Mouse (Mus musculus) erythroblast, adult 5-6 weeks (primary cell): ENCODE results near the gene Aspg. TPM values are rescaled to one million over a fixed set of nuclear protein-coding genes. Genes with fewer than 3 reads are reported as not detected.

ENCODE experiments used
- ATAC-seq: replicated peaks from 2 replicates; pipeline ENCODE4 v1.8.0; 2016; ENCODE audit warnings: moderate number of reproducible peaks, mild to moderate bottlenecking, moderate TSS enrichment, inconsistent platforms; ENCODE audit not compliant: poor library complexity, low FRiP score, severe bottlenecking
- total RNA-seq, 2 experiments: library from RNA; stranded (forward) in 1 of 2; stranded (reverse) in 1 of 2; fragments of 150-400 nt in 1 of 2; fragments of 200-764, 138-1000 nt in 1 of 2; gene quantifications; 2 replicates each; pipeline versions ENCODE4 v1.2.3 to v1.2.4; 2015 to 2017; ENCODE audit warnings: low replicate concordance in 2 of 2

Gene Aspg
- total RNA-seq, 2 experiments from 2014 or later = not detected

DNA sequence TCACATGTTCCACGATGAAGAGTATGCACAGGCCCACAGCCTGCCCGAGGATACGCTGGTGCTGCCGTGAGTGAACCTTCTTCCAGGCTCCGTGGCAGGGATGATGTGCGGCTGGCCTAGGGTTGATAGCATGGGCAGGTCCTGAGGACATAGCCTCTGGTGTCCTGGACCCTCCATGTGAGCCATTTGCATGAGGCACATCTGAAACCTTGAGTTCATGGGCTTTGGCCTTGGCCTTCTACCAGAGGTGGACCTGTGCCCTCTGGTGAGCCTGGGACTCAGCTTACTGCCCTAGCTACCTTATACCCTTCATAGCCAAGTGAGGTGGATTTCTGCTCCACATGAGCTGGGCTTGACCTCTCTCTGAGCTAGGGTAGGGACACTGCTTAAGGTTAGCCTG is 5.8 kb downstream of the Aspg start:
- ATAC-seq = no peak

DNA sequence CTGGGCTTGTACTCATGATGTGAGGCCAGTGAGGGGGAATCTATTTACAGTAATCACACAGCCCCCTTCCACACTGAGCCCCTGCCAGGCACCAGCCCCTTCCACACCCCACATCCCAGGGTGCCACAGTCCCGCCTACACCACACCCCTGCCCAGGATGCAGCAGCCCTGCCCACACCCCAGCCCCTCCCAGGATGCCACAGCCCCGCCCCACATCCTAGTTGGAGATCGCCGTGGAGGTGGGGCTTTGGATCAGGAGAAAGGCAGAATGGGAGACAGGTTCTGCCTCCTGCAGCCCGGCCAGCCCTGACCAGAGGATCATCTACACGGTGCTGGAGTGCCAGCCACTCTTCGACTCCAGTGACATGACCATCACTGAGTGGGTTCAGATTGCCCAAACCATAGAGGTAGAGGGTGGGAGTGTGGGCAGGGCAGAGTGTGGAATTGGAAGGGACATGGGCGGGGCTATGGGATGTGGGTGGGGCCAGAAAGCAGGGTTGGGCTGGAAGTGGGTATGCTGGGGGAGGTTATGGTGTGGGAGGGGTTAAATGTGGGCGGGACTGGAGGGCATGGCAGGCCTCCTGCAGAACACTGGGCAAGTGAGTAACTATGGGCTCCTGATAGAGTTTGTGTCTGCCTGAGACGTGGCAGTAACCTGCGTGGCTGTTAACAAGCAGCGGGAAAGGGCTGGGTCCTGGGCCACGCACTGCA is 6.4 kb downstream of the Aspg start:
- ATAC-seq = no peak

DNA sequence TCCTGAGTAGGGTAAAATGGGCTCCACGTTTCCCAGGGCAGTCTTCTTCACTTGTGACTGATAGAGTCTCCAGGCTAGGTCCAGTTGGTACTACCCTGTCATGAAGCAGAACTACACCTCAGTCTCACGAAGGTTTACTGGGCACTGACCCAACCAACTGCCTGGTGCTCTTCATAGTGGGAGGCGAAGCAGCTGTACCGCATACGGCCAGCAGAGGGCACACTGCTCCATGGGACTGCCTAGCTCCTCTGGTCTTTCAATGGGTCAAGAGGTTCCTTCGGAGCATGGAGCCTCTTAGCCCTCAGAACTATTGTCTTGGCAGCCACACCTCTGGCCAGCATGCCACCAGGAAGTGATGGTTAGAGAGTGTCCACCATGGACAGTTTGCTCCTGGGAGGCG is 7.2 kb downstream of the Aspg start:
- ATAC-seq = peak; percentile 64; the same call in 1 of the 2 replicates

DNA sequence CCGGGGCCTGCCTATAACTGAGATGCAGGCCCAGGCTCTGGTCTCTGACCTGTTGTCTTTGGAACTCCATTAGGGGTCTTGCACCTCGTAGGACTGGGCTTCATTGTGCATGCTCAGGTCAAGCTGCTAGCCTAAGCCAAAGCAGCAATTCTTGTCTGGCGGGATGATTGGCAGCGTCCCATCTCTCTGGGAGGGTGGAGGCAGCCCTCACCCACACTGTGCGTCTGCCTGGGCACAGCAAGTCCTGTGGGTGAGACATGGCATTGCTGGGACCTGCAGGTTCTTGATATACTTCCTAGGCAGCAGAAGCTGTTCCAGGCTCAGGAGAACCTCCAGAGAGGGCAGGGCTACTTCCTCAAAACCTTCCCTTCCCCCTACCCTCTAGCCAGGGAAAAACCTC is 10.5 kb downstream of the Aspg start:
- no peak for ATAC-seq

DNA sequence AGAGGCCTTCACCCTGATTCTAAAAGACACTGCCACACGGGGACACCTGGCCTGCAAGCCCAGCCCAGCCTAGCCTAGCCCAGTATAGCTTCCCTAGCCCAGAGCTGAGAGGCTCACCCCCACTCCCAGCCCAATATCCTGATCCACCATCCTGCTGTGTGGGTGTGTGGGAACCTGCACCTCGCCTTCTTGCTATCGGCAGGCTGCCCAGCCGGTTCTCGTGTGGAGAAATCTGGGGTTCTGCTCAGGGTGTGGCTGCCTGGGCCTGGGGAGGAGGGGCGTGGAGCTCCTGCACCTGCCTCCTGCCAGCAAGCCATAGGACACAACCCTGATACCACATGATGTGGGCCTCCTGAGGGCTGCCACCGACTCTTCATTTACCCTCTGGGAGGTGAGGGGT is 11.2 kb downstream of the Aspg start:
- ATAC-seq = no peak

DNA sequence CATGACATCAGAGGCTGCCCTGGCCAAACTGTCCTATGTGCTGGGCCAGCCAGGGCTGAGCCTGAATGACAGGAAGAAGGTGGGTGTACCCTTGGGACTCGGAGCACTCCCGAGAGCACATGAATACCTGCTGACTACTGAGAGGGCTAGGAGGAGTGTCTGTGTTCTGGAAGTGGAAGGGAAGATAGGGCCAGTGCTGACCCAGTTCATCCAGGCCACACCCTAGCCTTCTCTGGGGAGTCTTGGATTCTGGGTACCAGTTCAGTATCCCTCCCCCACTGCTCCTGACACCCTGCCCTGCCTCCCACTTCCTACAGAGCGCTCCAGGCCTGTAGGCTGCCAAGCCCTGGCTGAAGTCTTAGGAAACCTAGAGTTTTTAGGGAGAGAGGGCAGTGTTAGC is 14.7 kb downstream of the Aspg start:
- no peak for ATAC-seq

DNA sequence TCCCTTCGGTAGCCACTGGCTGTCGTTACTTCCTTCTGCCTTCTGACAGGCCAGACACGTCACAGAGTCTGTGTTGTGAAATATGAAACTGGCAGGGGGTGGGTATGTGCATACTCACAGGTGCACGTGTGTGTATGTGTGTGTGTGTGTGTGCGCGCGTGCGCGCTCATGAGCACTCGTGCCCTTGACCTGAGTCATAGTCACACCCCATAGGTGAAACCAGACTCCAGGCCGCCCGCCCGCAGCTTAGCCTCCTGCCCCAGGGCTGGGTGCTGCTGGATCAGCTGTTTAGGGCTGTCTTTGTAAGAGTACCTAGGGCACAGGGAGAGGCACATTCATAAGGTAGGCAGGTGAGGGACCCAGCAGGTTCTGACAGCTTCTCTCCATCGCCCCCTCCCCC is 19.4 kb downstream of the Aspg start:
- no peak for ATAC-seq

DNA sequence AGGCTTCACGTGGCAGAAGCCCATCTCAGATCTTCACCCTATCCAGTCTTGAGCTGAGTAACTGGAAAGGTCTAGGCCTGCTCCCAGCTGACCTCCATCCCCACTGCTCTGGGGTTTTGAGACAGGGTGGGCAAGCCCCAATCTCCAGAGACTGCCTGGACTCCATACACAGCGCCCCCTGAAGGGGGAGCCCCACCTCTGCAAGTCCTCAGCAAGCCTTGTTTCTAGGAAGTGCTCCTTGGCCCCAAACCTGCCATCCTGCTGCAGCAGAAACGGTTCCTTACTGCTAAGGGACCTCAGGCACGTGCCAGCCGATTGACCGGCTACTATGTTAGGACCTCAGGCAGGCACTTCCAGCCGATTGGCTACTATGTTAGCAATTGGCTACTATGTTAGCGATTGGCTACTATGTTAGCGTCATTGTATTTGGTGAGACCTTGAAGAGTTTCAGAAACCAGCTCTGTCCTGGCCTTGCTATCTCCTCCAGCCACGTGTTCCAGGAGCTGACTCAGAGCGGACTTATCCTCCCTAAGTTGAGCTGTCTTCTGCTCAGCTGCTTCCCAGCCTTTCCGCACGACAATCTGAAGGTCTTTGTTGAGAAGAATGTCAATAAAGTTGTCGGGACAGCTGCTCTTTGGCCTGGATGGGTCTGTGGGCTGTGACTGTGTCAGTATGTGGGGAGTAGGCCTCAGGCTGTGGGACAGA is 20.6 kb downstream of the Aspg start:
- ATAC-seq = no peak

DNA sequence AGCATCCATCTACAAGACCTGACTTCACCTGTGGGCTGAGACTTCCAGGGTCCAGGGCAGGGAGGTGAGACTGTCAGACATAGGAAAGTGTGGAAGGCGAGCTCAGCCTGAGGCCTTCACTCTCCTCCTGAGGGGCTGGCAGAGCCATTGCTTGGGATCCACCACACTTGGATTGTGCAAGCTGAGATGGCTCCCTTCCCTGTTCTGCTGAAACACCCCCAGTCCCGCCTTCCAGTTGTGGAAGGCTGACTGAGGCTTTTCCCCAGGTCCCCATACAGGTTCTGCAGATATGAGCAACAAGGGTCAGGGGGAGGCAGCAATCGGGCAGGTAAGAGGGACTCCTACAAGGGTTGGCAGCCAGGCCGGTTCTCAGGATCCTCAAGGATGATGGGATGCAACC is 22.0 kb downstream of the Aspg start:
- ATAC-seq = no peak

DNA sequence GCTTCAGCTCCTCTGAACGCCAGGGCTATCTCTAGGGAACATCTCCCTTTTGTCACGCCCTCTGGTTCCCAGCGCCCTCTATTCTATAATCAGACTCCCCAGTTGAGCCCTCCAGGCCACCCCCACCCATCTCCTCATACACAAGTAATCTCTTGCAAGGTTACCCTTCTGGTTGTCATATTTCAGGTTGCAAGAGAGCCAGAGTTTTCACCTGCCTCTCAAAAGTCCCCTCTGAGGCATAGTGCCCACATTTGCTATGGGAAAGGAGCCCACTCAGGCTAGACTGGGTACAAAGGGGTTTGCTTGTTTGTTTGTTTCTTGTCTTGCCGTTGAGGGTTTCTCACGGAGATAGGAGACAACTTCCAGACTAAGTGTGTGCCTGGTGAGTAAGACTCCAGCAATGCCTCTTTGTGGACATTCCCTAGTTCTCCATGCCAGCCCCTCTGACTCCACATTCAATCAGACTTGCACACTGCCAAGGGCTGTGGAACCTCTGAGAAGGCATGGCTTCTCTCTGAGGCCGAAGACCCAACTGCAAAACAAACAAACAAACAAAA is 22.9 kb downstream of the Aspg start:
- ATAC-seq = no peak

DNA sequence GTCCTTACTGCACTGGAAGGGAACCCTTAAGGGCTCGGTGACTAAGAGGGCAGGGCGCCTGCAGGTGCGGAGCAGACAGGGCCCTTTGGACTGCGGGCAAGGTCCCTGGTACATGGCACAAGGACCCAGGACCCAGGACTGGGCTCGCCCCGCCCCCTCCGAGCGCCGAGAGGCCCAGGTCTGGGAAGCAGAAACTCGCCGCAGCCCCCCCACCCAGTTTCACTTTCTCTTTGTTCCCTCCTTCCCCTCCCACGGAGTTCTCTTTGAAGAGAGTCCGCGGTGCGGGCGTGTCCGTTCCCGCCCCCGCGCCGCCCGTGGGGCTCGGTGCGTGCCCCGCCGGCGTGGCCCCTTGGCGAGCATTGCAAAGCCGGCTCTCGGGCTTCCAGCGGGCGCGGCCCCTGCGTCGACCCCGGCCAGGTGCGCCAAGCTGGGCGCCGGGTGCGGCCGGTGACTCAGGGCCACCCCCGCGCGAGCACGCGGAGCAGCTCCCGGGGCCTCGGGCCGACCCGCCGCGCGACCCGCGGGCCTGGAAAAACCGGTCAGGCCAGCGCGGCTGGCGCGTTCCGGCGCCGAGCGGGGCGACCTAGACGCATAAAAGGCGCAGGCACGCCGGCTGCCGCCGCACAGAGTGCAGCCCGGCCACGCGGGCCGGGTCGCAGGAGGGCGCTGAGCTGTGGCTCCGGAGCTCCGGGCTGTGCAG is 23.8 kb downstream of the Aspg start:
- no peak for ATAC-seq

DNA sequence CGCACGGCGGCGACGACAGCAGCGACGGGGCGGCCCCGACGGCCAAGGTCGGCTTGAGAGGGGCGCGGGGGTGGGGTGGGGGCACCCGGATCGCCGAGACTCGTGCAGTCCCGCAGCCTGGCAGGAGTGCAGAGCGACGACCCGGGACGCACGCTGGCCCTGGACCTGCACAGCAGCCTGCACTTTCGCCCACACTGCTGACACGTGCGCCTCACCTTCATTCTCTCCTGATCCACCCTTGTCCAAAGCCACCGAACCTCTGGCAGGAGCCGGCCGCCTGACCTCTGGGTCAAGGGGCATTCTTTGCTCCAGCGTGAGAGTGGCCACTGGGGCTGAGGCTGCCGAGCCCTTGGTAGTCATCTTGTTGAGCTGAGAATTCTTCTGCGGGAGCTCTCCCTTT is 24.5 kb downstream of the Aspg start:
- no peak for ATAC-seq

DNA sequence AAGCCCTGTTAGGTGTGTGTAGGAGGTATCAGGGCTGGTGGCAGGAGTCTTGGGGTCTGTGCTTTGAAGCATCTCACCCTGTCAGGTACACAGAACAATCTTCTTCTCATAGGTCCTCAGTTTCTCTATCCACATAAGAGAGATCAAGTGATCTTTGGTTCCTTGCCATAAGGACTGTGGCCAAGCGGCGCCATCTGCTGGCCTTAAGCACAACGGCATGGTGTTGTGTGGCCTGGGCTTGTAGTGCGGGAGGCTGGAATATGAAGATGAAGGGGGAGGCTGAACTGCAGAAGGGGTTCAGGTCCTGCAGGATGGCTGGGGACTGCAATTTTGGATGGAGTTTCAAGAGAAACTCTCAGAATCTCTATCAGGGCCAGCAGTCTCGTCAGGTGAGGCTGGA is 33.8 kb downstream of the Aspg start:
- no peak for ATAC-seq

DNA sequence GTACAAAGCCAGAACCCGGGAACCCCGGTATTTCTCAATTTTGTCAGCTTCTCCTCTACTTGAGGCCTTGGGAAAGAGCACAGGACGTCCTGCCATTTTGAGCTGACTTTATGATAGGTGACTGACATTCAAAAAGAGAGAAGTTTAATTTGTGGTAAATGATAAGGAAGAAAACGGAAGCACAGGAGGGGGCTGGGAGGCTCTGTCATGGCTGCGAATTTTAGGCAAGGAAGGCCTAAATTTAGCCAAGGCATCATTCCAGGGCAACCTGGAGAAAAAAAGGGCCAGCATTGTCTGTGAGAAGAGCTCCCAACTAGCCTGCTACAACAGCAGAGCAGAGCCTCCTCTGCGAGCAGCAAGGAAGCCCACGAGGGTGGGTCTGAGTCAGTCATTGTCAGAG is 34.3 kb downstream of the Aspg start:
- no peak for ATAC-seq

DNA sequence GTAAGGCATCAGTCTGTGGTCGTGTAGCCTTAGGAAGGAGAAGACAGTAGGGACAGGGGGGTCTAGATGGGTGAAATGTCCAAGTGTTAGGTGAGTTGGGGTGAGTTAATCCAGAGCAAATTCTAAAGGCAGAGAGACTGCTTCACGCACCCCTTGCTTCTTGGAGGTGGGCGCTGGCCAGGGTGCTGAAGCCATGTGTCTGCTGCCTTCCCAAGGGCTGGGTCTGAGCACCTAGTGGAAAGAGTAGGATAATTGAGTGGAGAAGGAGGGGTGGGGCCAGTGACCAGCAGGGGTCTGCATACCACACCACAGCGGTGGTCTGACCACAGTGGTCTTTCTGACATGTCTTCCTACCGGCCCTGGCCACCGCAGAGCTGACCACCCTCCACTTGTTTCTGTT is 34.8 kb downstream of the Aspg start:
- no peak for ATAC-seq

DNA sequence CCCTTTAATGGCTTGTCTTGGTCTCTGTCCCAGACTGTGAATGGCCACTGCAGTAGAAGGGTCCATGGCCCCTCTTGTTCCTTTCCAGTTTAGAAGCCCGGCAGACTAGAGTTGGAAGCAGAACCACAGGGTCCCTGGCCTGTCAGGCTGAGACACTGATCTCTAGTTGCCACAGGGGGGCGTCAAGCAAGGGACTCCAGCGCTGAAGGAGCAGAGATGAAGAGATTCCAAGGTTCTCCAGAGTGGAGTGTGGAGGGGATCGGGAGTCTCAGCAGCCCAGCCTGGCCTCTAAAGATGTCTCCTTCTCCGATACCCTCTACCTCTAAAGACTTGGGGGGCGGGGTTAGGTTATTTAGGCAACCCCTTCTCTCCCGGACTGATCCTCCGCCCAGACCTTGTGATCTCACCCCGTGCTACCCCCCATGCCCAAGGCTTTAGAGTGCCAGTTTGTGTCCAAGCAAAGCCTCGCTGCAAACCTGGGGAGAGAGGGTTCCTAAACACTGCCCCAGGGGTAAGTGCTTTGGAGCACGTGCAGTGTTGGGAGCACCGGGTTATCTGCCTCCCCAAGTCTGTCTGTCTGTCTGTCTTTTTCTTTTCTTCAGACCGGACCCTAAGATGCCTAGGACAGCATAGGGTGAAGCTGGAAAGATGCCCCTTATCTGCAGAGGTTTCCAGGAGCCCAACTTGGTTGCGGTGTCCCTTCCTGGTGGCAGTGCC is 36.8 kb downstream of the Aspg start:
- no peak for ATAC-seq

DNA sequence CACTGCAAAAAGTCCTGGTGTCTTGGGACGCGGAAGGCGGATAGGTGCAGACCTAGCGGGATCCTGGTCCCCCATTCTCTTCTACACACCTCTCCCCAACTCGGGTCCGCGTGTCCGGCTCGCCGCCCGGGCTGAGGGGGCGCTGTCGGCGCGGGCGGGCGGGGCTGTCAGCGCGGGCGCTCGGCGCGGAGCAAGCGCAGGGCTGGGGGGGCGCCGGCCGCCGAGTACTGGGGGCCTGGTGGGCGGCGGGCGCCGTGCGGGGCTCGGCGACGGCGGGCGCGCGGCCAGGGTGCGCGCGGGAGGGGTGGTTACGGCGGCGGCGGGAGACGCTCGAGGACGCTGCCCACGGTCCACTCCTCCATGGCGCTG is 37.3 kb downstream of the Aspg start:
- ATAC-seq = no peak

DNA sequence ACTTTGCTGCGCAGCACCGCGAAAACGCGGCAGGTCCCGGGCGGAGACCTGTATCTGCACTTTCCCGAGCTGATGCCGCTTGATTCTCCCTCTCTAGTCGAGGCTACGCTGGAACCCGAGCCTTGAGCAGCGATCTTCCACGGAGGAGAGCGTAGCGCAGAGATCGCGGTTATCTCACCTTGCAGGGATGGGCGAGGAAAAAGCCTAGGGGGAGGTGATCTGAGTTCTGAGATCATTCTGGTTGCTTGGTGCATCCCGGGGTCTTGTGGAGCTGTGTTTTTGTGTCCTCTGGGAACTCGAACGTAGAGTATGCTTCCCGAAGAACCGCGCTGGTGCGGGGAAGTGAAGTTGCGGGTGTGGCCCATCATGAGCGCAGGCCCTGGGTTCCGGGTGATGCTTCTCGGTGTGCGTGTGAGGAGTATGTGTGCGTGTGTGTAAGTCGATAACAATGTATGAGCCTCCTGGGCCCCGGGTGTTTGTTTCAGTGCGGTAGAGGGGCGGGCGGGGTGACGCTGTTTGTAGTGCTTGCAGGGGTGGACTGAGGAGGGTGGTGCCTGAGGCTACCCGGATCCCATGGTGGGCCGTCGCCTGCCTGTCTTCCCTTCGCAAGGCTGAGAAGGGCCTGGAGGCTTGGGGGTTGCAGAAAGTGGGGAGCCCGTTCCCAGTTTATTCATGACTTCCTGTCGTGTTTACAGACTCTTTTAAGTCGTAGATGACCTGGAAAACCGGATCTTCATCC is 38.1 kb downstream of the Aspg start:
- ATAC-seq = no peak

DNA sequence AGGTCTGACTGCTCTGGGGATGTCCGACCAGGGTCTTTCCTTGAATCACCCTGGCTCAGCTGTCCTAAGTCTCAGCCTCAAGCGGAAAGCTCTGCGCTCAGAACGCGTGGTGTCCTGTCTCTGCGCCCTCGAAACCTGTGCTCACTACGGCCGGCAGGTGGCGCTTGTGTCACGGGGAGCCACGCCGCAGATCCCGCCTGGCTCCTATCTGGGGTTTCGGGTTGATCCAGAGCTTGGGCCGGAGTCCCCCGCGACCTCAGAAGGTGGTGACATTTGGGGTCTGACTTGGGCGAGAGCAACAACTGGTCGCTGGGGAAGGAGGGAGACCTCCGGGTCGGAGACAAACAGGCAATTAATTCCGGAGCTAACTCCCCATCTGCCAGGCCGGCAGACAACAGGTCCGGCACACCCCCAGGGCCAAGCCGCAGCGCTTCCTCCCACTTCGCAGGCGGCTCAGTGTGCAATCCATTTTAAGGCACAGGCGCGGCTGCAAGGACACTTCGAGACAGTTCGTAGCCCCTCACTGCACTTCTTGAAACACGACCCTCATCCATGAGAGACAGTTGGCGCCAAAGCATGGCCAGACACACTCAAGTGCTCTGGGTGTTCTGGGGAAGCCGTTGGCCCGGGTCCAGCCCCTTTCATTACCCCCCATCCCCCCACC is 38.9 kb downstream of the Aspg start:
- ATAC-seq = peak; percentile 69
